Mouse (Mus musculus): Measurements from ENCODE around the gene Idua.

DNA sequence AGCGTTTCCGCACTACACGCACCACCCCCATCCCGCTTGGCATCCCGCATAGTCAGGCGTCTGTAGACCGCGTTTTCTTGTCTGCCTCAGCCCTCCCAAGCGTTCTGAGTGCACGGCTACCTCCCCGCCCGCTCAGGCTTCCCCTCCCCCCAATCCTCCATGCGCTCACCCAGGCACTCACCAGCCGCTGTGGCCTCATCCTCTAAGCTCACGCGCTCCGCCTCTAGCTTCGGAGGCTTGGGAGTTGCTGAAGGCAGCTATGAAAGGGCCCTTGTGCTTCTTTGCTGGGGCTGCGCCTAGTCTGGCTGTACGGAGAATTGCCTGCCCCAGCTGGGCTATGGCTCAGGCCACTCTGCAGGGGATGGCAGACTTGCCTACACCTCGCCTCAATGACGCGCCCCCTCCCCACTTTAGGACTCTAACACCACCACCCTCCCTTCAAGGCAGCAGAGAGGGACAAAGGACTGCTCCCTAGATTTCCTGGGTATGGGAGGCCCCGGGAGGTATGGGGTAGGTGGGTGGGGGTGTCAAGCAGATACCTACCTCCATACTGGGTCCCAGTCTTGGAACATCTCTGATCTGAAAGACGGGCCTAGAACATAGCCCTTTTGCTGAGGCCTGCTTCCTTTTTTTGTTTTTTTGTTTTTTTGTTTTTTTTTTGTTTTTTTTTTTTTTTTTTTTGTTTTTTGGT is 17.6 kb downstream of the Idua start:
- TF ChIP-seq CTCF (IDR thresholded peaks at IDR 0.05; ENCODE audit: low read depth, low read length) (no peak), POLR2A (IDR thresholded peaks at IDR 0.05; ENCODE audit: extremely low read depth, insufficient read depth, low read length) (no peak)
